Mouse (Mus musculus) CH12.LX (cell line): ENCODE data around the gene Cyp2d34.

Experiments
- CTCF ChIP-seq, 2 experiments: IDR thresholded peaks in 1 of 2; conservative IDR thresholded peaks in 1 of 2; 2 replicates each; pipeline ENCODE4 v1.5.1; 2011 to 2012; ENCODE audit warnings: low read depth in 2 of 2, low read length in 2 of 2, improper control_type of control experiment in 1 of 2, inconsistent platforms in 1 of 2, mild to moderate bottlenecking in 1 of 2, moderate library complexity in 1 of 2
- EP300 ChIP-seq: IDR thresholded peaks from 2 replicates; pipeline ENCODE4 v1.6.1; 2011; ENCODE audit warnings: low read length, improper control_type of control experiment
- ETS1 ChIP-seq: conservative IDR thresholded peaks from 2 replicates; pipeline ENCODE4 v1.6.1; 2012; ENCODE audit warnings: low read depth, mild to moderate bottlenecking, inconsistent platforms, low read length, improper control_type of control experiment, moderate library complexity
- JUND ChIP-seq: conservative IDR thresholded peaks from 2 replicates; pipeline ENCODE4 v1.6.1; 2011; ENCODE audit warnings: low read depth, low read length, improper control_type of control experiment
- KAT2A ChIP-seq: IDR thresholded peaks from 2 replicates; pipeline ENCODE4 v1.6.1; 2012; ENCODE audit warnings: low read length, improper control_type of control experiment, inconsistent platforms; ENCODE audit not compliant: insufficient replicate concordance
- MEF2A ChIP-seq: IDR thresholded peaks from 2 replicates; pipeline ENCODE4 v1.6.1; 2014; ENCODE audit warnings: low read depth, mild to moderate bottlenecking, inconsistent platforms, low read length, improper control_type of control experiment, borderline replicate concordance
- POLR2A ChIP-seq: IDR thresholded peaks from 2 replicates; pipeline ENCODE4 v1.6.1; 2011; ENCODE audit warnings: low read depth, mild to moderate bottlenecking, improper control_type of control experiment, low read length
- SIN3A ChIP-seq: IDR thresholded peaks from 2 replicates; pipeline ENCODE4 v1.6.1; 2012; ENCODE audit warnings: low read length, improper control_type of control experiment, inconsistent platforms
- ZC3H11A ChIP-seq: IDR thresholded peaks from 2 replicates; pipeline ENCODE4 v1.6.1; 2012; ENCODE audit warnings: low read depth, mild to moderate bottlenecking, inconsistent platforms, low read length, improper control_type of control experiment

GRCm38 (mm10) chr15:82643771-82644170 is 23.0 kb upstream of the Cyp2d34 start:
- TF ChIP-seq CTCF (conservative IDR thresholded peaks at IDR 0.05 in 1 of 2, IDR thresholded peaks at IDR 0.05 in 1 of 2; ENCODE audit: low read depth in 2 of 2, low read length in 2 of 2) (no peak), MEF2A (no peak), SIN3A (no peak), ETS1 (no peak), KAT2A (no peak), ZC3H11A (no peak), JUND (no peak), EP300 (no peak), POLR2A (no peak)
